Mouse (Mus musculus) liver, embryonic 16.5 days (tissue): Measurements from ENCODE around the gene Olfr1124. TPM values are rescaled to one million over a fixed set of nuclear protein-coding genes. Genes with fewer than 3 reads are reported as not detected.

ENCODE experiments used
- ATAC-seq: fragments of 200-750 bp; cut with Nextera tagmentation; 2 replicates; pipeline ENCODE4 v1.8.0; 2017; ENCODE audit warnings: low read depth, mild to moderate bottlenecking, moderate number of reproducible peaks, moderate library complexity
- H3K27ac ChIP-seq: fragments of 300-500 bp; sonication (generic); 2 replicates; pipeline ENCODE4 v1.5.1; 2014; ENCODE audit warnings: mild to moderate bottlenecking, low read length
- H3K27me3 ChIP-seq: fragments of 300-500 bp; sonication (generic); 2 replicates; pipeline ENCODE4 v1.6.1; 2014; ENCODE audit warnings: low read depth, low read length, mixed read lengths; ENCODE audit not compliant: control insufficient read depth, insufficient read depth
- H3K36me3 ChIP-seq: fragments of 300-500 bp; sonication (generic); 2 replicates; pipeline ENCODE4 v1.6.1; 2014; ENCODE audit warnings: mild to moderate bottlenecking; ENCODE audit not compliant: control insufficient read depth, insufficient read depth
- H3K4me1 ChIP-seq: fragments of 300-500 bp; sonication (generic); 2 replicates; pipeline ENCODE4 v1.6.1; 2014; ENCODE audit warnings: low read depth, low read length, mixed read lengths; ENCODE audit not compliant: control insufficient read depth
- H3K4me2 ChIP-seq: fragments of 300-500 bp; sonication (generic); 2 replicates; pipeline ENCODE4 v1.6.1; 2014; ENCODE audit warnings: low read depth, low read length, mixed read lengths
- H3K4me3 ChIP-seq: fragments of 300-500 bp; sonication (generic); 2 replicates; pipeline ENCODE4 v1.5.1; 2014; ENCODE audit warnings: low read depth, mild to moderate bottlenecking, low read length
- H3K9ac ChIP-seq: fragments of 300-500 bp; sonication (generic); 2 replicates; pipeline ENCODE4 v1.6.1; 2014; ENCODE audit warnings: low read depth, low read length
- H3K9me3 ChIP-seq: fragments of 300-500 bp; sonication (generic); replicated peaks from 2 replicates; pipeline ENCODE4 v1.6.1; 2016; ENCODE audit warnings: low read length; ENCODE audit not compliant: control insufficient read depth
- WGBS: fragments of 180-500 bp; shearing (Covaris S2); extraction: QIAGEN DNeasy Blood & Tissue Kit; methylation state at CpG from one replicate; pipeline ENCODE4 v1.1.7; 2014; ENCODE audit not compliant: insufficient replicate concordance; 5-methylcytosine and 5-hydroxymethylcytosine counted together
- polyA plus RNA-seq: library from polyadenylated mRNA; unstranded; fragments of >200 nt; fragmentation: Nextera tagmentation; extraction: Ambion mirVana; gene quantifications from 2 replicates; pipeline ENCODE4 v1.2.1, GENCODE M21; 2015

Olfr1124 gene
- polyA plus RNA-seq, 1 experiment from 2014 or later = not detected

GRCm38 (mm10) chr2:87480207-87480606, 50.1 kb downstream of the Olfr1124 start:
- H3K4me1 ChIP-seq = no peaks in the 10 kb centered on the region
- no peaks in the 10 kb centered on the region for H3K9me3 ChIP-seq
- H3K4me2 ChIP-seq = no peak overlapping the region
- H3K36me3 ChIP-seq = no peaks in the 10 kb centered on the region
- no peak for ATAC-seq
- no peak overlapping the region for H3K9ac ChIP-seq
- H3K4me3 ChIP-seq = no peak overlapping the region
- H3K27ac ChIP-seq = no peak overlapping the region
- H3K27me3 ChIP-seq = no peaks in the 10 kb centered on the region

- H3K4me3 ChIP-seq = no peak overlapping the region
- no peaks in the 10 kb centered on the region for H3K36me3 ChIP-seq
- H3K9ac ChIP-seq = no peak overlapping the region
- no peak overlapping the region for H3K27ac ChIP-seq
- WGBS = 54% methylated on average over 4 of the region's 4 CpGs
- ATAC-seq = no peak
- H3K9me3 ChIP-seq = no peaks in the 10 kb centered on the region
- no peaks in the 10 kb centered on the region for H3K4me1 ChIP-seq
- H3K27me3 ChIP-seq = no peaks in the 10 kb centered on the region
- no peak overlapping the region for H3K4me2 ChIP-seq
Observed at GRCm38 (mm10) chr2:87481158-87481557, 51.1 kb downstream of the Olfr1124 start.

GRCm38 (mm10) chr2:87482276-87482675, 52.2 kb downstream of the Olfr1124 start:
- H3K27me3 ChIP-seq = no peaks in the 10 kb centered on the region
- no peak overlapping the region for H3K4me2 ChIP-seq
- H3K4me1 ChIP-seq = no peaks in the 10 kb centered on the region
- no peak for ATAC-seq
- no peaks in the 10 kb centered on the region for H3K36me3 ChIP-seq
- 47% methylated on average over 2 of the region's 2 CpGs for WGBS
- no peak overlapping the region for H3K9ac ChIP-seq
- no peaks in the 10 kb centered on the region for H3K9me3 ChIP-seq
- H3K27ac ChIP-seq = no peak overlapping the region
- H3K4me3 ChIP-seq = no peak overlapping the region

Other genes starting within 250 kb of the Olfr1124 start
- gene Olfr1112, start 242.5 kb upstream of the Olfr1124 start, polyA plus RNA-seq = not detected in 2 replicates
- not detected in 2 replicates for gene Olfr1113, start 221.3 kb upstream of the Olfr1124 start, polyA plus RNA-seq
- gene Olfr1115, start 182.3 kb upstream of the Olfr1124 start, polyA plus RNA-seq = not detected in 2 replicates
- not detected in 2 replicates for gene Olfr1116, start 162.7 kb upstream of the Olfr1124 start, polyA plus RNA-seq
- gene Olfr1118, start 122.7 kb upstream of the Olfr1124 start, polyA plus RNA-seq = not detected in 2 replicates
- gene Olfr1120, start 75.5 kb upstream of the Olfr1124 start, polyA plus RNA-seq = not detected in 2 replicates
- not detected in 2 replicates for gene Olfr1121, start 60.4 kb upstream of the Olfr1124 start, polyA plus RNA-seq
- not detected in 2 replicates for gene Olfr1122, start 44.4 kb upstream of the Olfr1124 start, polyA plus RNA-seq
- gene Olfr1123, start 13.6 kb upstream of the Olfr1124 start, polyA plus RNA-seq = not detected in 2 replicates
- gene Olfr1126, start 23.7 kb downstream of the Olfr1124 start, polyA plus RNA-seq = not detected in 2 replicates
- gene Pramel7, start 66.8 kb downstream of the Olfr1124 start, polyA plus RNA-seq = not detected in 2 replicates
- not detected in 2 replicates for gene Pramel6, start 76.3 kb downstream of the Olfr1124 start, polyA plus RNA-seq
- not detected in 2 replicates for gene Olfr153, start 101.5 kb downstream of the Olfr1124 start, polyA plus RNA-seq
- not detected in 2 replicates for gene Olfr1128, start 115.3 kb downstream of the Olfr1124 start, polyA plus RNA-seq
- not detected in 2 replicates for gene Olfr1129, start 143.6 kb downstream of the Olfr1124 start, polyA plus RNA-seq
- gene Olfr1130, start 175.9 kb downstream of the Olfr1124 start, polyA plus RNA-seq = not detected in 2 replicates
- gene Olfr1131, start 196.8 kb downstream of the Olfr1124 start, polyA plus RNA-seq = not detected in 2 replicates
- gene Olfr1132, start 207.3 kb downstream of the Olfr1124 start, polyA plus RNA-seq = not detected in 2 replicates
- not detected in 2 replicates for gene Olfr1133, start 217.1 kb downstream of the Olfr1124 start, polyA plus RNA-seq
- not detected in 2 replicates for gene Olfr1134, start 228.2 kb downstream of the Olfr1124 start, polyA plus RNA-seq
- not detected in 2 replicates for gene Olfr1135, start 243.4 kb downstream of the Olfr1124 start, polyA plus RNA-seq